Mouse (Mus musculus): ENCODE data around the gene Eif4e. TPM values are rescaled to one million over a fixed set of nuclear protein-coding genes. Genes with fewer than 3 reads are reported as not detected.
"Not testable (repeated sequence)": the region's sequence is repeated elsewhere in the genome, so short reads cannot be mapped to it uniquely, and the experiment has no call there.

Eif4e gene
- polyA plus RNA-seq, 1 experiment from 2014 or later = 251 TPM

GRCm38 (mm10) chr3:138515656-138516370, 10.2 kb upstream of the Eif4e start:
- no peak for DNase-seq (ENCODE audit: low spot score)

DNA sequence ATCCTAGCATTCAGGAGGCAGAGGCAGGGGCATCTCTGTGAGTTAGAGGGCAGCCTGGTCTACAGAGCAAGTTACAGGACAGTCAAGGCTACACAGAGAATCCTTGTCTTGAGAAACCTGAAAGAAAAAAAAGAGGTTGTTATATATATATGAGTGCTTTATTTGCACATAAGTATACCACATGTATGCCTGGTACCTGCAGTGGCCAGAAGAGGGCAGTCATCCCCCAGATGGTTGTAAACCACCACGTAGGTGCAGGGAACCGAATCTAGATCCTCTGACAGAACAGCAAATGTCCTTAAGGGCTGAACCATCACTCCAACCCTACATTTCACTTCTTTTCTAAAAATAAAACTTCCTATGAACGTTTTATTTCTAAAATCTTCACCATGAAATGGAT, 8.1 kb upstream of the Eif4e start:
- peak; percentile 28 for DNase-seq (ENCODE audit: low spot score)

- DNase-seq (ENCODE audit: low spot score) = no peak
These were observed 6.8 kb upstream of the Eif4e start for GRCm38 (mm10) chr3:138519218-138519617.

GRCm38 (mm10) chr3:138523956-138524355, 2.0 kb upstream of the Eif4e start:
- no peak for DNase-seq (ENCODE audit: low spot score)

DNA sequence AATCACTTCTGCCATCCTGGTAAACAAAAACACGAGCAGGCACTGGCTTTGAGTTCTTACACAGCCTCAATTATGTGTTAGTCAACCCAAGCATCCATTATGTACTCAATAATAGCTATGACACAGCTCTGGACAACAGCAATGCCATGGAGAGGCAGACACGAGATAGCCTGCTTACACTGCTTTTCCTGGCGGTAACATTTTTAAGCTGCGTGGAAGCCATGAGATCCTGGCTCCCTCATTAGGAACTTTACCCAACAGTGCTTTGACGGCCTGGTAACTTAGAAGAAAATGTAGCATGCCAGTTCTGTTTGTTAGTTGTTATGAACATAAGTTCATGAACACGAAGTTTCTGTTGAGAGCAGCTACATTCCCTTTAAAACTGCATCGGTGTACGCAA, 485 bp upstream of the Eif4e start:
- DNase-seq (ENCODE audit: low spot score) = no peak

GRCm38 (mm10) chr3:138526916-138527666, 1.1 kb downstream of the Eif4e start:
- DNase-seq (ENCODE audit: low spot score) = peak; percentile 98

DNA sequence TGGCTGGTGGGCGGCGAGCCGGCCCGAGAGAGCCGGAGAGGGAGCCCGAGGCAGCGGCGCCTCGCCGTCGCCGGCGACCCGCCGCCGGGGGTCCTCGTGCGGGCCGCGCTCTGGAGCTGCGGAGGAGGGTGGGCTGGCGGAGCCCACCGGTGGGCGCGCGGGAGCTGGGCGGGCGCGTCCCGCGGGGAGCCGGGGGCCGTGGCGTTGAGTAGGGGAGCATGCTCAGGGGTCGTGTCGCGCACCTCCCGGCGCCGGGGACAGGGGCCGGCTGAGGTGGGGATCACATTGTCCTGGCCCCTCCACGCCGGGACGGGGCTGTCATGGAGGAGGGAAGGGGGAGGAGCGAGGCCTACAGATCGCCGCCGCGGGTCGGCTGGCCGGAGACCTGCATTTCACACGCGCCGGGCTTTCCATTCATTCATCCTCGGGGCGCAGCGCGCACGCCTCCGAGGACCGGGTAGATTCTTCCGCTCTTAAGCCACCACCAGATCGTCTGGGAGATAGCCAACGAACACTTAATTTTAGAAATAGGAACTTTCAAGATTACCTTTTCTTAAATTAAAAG, 1.8 kb downstream of the Eif4e start:
- peak; percentile 31 for DNase-seq (ENCODE audit: low spot score)

DNA sequence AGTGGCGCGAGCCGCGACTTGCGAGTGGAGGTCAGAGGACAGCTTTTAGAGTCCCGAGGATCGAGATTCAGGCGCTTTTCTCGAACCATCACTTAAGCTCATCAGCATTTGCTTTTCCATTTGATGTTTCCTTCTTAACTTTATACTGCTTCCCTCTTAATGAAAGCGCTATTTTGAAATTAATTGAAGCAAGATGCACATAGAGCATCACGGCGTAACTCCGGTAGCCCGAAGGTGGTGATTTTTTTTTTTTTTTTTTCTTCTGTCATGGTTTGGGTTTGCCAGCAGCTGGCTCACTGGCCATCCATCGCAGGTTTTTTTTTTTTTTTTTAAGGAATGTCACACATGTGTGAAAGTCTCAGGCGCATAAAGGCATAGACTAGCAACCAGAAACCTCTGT, 2.3 kb downstream of the Eif4e start:
- no peak for DNase-seq (ENCODE audit: low spot score)

- DNase-seq (ENCODE audit: low spot score) = no peak
These were observed 4.8 kb downstream of the Eif4e start for GRCm38 (mm10) chr3:138530578-138531478.

- DNase-seq (ENCODE audit: low spot score) = no peak
These were observed 5.7 kb downstream of the Eif4e start for GRCm38 (mm10) chr3:138531479-138532181.

DNA sequence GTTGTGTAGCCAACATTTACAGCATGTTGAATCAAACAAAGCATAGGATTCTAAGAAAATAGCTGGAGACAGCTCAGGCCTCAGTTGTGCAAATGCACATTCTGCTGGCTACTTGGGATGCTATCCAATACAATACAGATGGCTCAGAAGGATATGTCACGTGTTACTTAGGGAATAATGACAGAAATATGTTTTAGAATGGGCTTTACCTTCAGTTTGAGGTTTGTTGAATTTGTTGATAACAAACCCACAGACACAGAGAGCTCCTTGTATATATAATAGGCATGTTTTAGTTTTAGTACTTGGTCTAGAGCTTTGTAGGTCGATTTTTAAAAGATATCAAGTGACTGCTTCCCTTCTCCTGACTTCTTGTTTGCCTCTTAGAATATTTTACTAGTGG, 6.8 kb downstream of the Eif4e start:
- no peak for DNase-seq (ENCODE audit: low spot score)

GRCm38 (mm10) chr3:138536031-138536430, 10.1 kb downstream of the Eif4e start:
- DNase-seq (ENCODE audit: low spot score) = no peak

GRCm38 (mm10) chr3:138542621-138543020, 16.6 kb downstream of the Eif4e start:
- DNase-seq (ENCODE audit: low spot score) = peak; percentile 30

DNA sequence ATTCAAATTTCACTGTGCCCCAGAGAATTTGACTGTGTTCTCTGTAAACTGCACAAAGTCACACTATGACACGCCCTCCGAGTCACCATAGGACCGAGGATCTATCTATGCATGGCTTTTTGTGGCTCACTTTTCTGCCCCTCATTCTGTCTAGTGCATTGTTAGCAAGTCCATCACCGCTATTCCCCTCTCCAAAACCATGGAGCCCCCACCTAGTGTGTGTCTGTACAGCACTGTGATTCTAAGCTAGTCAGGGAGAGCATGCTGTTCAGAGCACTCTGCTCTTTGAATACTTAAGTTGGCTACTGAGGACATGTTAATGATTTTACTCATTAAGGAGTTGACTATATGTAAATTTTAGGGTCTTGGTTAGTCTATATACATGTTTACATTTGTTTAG, 18.1 kb downstream of the Eif4e start:
- no peak for DNase-seq (ENCODE audit: low spot score)

DNA sequence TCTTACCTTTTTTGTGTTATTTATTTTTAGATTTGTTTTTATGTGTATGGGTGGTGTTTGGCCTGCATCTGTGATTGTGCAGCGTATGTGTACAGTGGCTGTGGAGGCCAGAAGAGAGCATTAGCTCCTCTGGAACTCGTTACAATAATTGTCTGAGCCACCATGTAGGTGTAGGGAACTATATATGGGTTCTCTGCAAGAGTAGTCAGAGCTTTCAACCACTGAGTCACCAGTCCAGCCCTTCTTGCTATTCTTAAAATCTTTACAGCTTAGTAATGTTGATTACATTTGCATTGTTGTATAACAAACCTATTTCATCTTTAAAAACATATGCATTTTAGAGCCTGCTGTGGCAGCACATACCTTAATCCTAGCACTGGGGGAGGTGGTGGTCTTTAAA, 20.7 kb downstream of the Eif4e start:
- DNase-seq (ENCODE audit: low spot score) = no peak

DNA sequence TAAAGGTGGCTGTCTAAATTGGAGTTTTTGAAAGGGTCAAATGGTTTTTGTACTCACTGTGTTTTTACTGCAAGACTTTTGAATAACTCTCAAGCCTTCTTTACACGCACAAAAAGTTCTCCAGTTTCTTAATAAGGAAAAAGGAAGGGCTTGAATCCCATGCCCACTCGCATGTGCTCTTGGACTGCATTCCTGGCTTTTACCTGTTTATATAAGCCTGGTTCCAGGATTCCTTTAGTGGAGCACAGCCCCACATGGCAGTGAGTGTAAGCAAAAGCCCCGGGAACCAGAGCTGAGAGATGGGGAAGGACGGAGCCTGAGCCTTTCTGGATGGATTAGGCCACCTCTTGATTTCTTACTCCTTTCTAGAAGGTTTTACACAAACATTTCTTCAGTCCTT, 23.1 kb downstream of the Eif4e start:
- no peak for DNase-seq (ENCODE audit: low spot score)

GRCm38 (mm10) chr3:138550336-138551123, 24.6 kb downstream of the Eif4e start:
- no peak for DNase-seq (ENCODE audit: low spot score)

GRCm38 (mm10) chr3:138555279-138555678, 29.3 kb downstream of the Eif4e start:
- not testable (repeated sequence) for DNase-seq (ENCODE audit: low spot score)

GRCm38 (mm10) chr3:138558529-138558928, 32.5 kb downstream of the Eif4e start:
- DNase-seq (ENCODE audit: low spot score) = no peak

- DNase-seq (ENCODE audit: low spot score) = no peak
These were observed 34.3 kb downstream of the Eif4e start for GRCm38 (mm10) chr3:138560242-138560641.
